Mouse (Mus musculus) testis, adult 2 months (tissue): ENCODE results near the gene Tefm. TPM values are rescaled to one million over a fixed set of nuclear protein-coding genes. Genes with fewer than 3 reads are reported as not detected.

ENCODE experiments used
- H3K27ac ChIP-seq: fragments of 200-500 bp; 2 replicates; pipeline ENCODE4 v1.5.1; 2012; ENCODE audit warnings: low read depth, low read length; ENCODE audit not compliant: control insufficient read depth, insufficient read depth
- H3K27me3 ChIP-seq: fragments of 200-500 bp; 2 replicates; pipeline ENCODE4 v1.6.1; 2012; ENCODE audit warnings: mild to moderate bottlenecking, low read length, moderate library complexity; ENCODE audit not compliant: control insufficient read depth, insufficient read depth
- H3K36me3 ChIP-seq: fragments of 200-500 bp; 2 replicates; pipeline ENCODE4 v1.6.1; 2012; ENCODE audit warnings: mild to moderate bottlenecking, low read length; ENCODE audit not compliant: control insufficient read depth, insufficient read depth
- H3K4me1 ChIP-seq: fragments of 200-500 bp; 2 replicates; pipeline ENCODE4 v1.6.1; 2012; ENCODE audit warnings: low read length; ENCODE audit not compliant: control insufficient read depth, insufficient read depth
- H3K4me3 ChIP-seq: fragments of 200-500 bp; 2 replicates; pipeline ENCODE4 v1.5.1; 2012; ENCODE audit warnings: low read depth, mild to moderate bottlenecking, low read length, moderate library complexity, mixed read lengths; ENCODE audit not compliant: control insufficient read depth
- CTCF ChIP-seq: fragments of 200-500 bp; IDR thresholded peaks from 2 replicates; pipeline ENCODE4 v1.5.1; 2012; ENCODE audit warnings: low read depth, mild to moderate bottlenecking, inconsistent platforms, low read length, moderate library complexity; ENCODE audit not compliant: control insufficient read depth, insufficient read depth, insufficient replicate concordance
- POLR2A ChIP-seq: fragments of 200-500 bp; IDR thresholded peaks from 2 replicates; pipeline ENCODE4 v1.6.1; 2012; ENCODE audit warnings: low read depth, mild to moderate bottlenecking, inconsistent platforms, low read length, moderate library complexity; ENCODE audit not compliant: control insufficient read depth
- polyA plus RNA-seq: library from polyadenylated mRNA; depleted of rRNA; stranded (reverse); fragments of >200 nt; gene quantifications from 2 replicates; pipeline ENCODE4 v1.2.3, GENCODE M21; 2012

Gene Tefm
- polyA plus RNA-seq, 1 experiment, result 4.2 TPM

DNA sequence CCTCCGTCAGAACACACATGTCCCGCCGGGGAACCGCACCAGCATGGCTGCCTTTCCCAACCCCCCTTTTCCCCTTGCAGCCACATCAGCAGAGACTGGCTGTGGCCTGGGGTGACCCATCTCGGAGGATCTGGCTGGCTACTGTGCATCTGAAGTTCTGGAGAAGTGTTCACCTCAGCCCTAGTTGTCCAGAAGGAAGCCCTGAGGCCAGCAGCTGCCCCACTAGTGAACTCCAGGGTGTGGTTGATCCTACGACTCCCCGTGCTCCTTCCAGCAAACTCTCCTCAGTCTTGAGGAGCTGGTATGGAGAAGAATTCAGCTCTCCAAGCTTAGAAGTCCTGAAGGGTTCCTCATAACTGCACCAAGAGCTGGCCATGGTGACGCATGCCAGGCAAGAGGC, 36.3 kb upstream of the Tefm start:
- H3K36me3 ChIP-seq, result no peaks in the 10 kb centered on the region
- H3K27ac ChIP-seq, result no peak overlapping the region; the same call in 1 of the 2 replicates
- peaks cover 7% of the 10 kb centered on the region for H3K4me1 ChIP-seq
- no peaks in the 10 kb centered on the region for H3K27me3 ChIP-seq
- no peak for TF ChIP-seq CTCF
- TF ChIP-seq POLR2A, result no peak
- H3K4me3 ChIP-seq, result no peak overlapping the region

GRCm38 (mm10) chr11:80176911-80177895, 35.2 kb upstream of the Tefm start:
- no peak overlapping the region for H3K4me3 ChIP-seq
- H3K4me1 ChIP-seq, result peaks cover 7% of the 10 kb centered on the region
- H3K27ac ChIP-seq, result peak overlapping the region; percentile 67

DNA sequence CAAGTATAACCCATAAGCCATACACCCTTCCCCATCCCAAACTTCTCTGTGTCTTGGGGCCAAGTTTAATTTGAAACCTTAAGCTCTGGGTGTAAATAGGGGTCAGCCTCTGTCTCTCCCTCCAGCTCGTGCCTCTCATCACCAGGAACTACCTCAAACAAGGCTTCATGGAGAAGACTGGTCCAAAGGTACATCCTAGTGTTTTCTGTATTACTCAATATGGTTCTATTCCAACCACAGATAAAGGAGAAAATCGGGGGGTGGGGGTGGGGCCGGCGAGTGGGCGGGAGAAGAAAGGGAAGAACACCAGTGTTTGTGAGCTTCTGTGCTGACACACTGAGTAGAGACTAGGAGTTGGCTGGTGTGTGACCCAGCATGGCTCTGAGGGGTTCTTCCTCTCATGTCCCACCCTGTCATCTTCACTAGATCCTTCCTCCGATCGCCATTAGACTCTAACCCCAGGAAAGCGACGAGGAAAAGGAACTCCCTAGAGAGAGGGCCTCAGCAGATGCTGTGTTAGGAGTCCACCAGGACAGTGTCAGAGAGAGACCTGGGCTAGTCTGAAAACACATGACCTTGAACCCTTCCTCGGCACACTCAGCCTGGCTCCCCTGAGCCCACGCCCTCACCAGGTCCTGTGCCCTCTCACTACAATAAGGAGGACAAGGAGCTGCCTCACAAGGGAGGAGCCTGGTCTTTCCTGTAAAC, 32.1 kb upstream of the Tefm start:
- no peaks in the 10 kb centered on the region for H3K27me3 ChIP-seq
- no peak overlapping the region for H3K4me3 ChIP-seq
- no peak overlapping the region for H3K27ac ChIP-seq
- peaks cover 7% of the 10 kb centered on the region for H3K4me1 ChIP-seq
- TF ChIP-seq CTCF (no peak), POLR2A (no peak)
- no peaks in the 10 kb centered on the region for H3K36me3 ChIP-seq

More at GRCm38 (mm10) chr11:80176911-80177895, 35.2 kb upstream of the Tefm start:
- H3K27me3 ChIP-seq, result no peaks in the 10 kb centered on the region
- no peak for TF ChIP-seq POLR2A
- TF ChIP-seq CTCF, result no peak
- H3K36me3 ChIP-seq, result no peaks in the 10 kb centered on the region

- H3K4me1 ChIP-seq, result no peaks in the 10 kb centered on the region
- H3K36me3 ChIP-seq, result no peaks in the 10 kb centered on the region
- H3K27me3 ChIP-seq, result no peaks in the 10 kb centered on the region
- H3K4me3 ChIP-seq, result no peak overlapping the region
- H3K27ac ChIP-seq, result no peak overlapping the region
- no peak for TF ChIP-seq POLR2A
- TF ChIP-seq CTCF, result no peak
These were observed 29.9 kb upstream of the Tefm start for GRCm38 (mm10) chr11:80171884-80172283.

DNA sequence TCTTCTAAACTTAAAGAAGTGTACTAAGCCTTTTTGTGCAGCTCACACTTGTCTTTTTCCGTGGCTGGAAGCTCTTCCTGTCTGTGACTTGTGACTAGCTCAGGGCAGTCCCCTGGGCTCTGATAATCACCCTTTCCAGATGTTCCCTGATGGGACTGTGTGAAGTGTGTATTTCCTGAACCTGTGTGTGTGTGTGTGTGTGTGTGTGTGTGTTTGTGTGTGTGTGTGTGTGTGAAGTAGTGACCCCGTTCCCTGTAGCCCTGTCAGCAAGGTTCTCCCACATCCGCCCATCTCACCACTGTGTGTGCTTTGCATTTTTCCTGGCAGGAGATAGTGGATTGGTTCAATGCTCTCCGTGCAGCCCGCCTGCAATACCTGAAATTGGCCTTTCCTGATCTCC, 28.4 kb upstream of the Tefm start:
- no peak for TF ChIP-seq POLR2A
- no peak for TF ChIP-seq CTCF
- Histone ChIP-seq H3K36me3 (no peaks in the 10 kb centered on the region), H3K4me3 (no peak overlapping the region), H3K4me1 (no peaks in the 10 kb centered on the region), H3K27me3 (no peaks in the 10 kb centered on the region), H3K27ac (no peak overlapping the region)

DNA sequence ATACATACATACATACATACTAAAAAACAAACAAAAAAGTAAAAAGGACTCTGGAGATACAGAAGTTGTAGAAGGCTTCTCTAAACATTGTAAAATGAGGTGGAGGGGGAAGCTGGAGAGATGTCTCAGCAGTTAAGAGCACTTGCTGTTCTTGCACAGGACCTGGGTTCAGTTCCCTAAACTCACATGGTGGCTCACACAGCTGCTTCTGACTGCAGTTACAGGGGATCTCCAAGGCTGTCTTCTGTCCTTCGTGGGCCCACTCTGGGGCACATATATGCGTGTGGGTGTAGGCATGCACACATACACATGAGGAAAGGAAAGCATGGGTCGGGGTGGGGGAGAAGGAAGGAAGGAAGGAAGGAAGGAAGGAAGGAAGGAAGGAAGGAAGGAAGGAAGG, 27.7 kb upstream of the Tefm start:
- Histone ChIP-seq H3K27ac (no peak overlapping the region), H3K4me3 (no peak overlapping the region)

DNA sequence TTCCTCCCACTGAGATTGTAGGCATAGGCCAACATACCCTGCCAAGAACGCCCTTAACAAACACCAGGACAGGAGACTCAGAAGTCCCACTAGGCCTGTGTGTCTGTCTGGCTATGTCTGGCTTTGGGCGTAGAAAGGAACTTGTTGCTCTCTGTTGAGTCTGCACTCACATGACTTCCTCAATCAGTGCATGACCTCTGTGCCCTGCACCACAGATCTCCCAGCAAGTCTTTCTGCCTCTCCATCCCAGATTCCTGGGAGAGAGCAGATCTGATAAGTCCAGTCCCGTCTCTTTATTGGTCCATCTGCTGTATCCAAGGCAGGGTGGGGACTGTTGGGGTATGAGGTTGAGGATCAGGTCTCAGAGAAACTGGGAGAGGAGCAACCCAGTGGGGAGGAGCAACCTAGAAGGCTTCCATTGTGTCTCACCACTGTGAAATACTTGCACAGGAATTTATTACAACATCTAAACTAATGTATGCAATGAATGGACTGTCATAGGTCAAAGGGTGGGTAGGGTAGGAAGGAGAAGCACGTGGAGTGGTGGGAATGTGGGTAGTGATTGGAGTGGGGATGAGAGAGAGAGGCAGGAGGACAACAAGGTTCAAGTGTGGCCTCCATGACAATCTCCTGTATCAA, 26.8 kb upstream of the Tefm start:
- no peaks in the 10 kb centered on the region for H3K27me3 ChIP-seq
- H3K4me3 ChIP-seq, result no peak overlapping the region
- no peak for TF ChIP-seq POLR2A
- TF ChIP-seq CTCF, result no peak
- H3K36me3 ChIP-seq, result no peaks in the 10 kb centered on the region
- no peaks in the 10 kb centered on the region for H3K4me1 ChIP-seq
- no peak overlapping the region for H3K27ac ChIP-seq

More for the DNA sequence above, 27.7 kb upstream of the Tefm start:
- TF ChIP-seq POLR2A, result no peak
- no peak for TF ChIP-seq CTCF
- Histone ChIP-seq H3K27me3 (no peaks in the 10 kb centered on the region), H3K4me1 (no peaks in the 10 kb centered on the region), H3K36me3 (no peaks in the 10 kb centered on the region)
